Mouse (Mus musculus) embryonic stem cell, embryonic (primary cell): ENCODE results near the gene Gm3755.
"Not testable (repeated sequence)": the region's sequence is repeated elsewhere in the genome, so short reads cannot be mapped to it uniquely, and the experiment has no call there.

ENCODE experiments used
- CTCF ChIA-PET, 4 experiments: fragments of 300-600 bp in 2 of 4; fragments of 350-600 bp in 2 of 4; sonication (Branson Sonifier 250); formaldehyde crosslinking; loops; one replicate each; lab custom pipeline; 2022; ENCODE audit warnings: inconsistent platforms in 2 of 4; lab: Charles Lee
- POLR2A ChIA-PET, 4 experiments: fragments of 300-600 bp in 2 of 4; fragments of 350-600 bp in 2 of 4; sonication (Branson Sonifier 250); formaldehyde crosslinking; loops; one replicate each; lab custom pipeline; 2022; ENCODE audit warnings: antibody characterized with exemption in 4 of 4, inconsistent platforms in 1 of 4; lab: Charles Lee

The Gm3755 gene

GRCm38 (mm10) chr14:7450817-7451216, at the start of gene Gm3755:
Gm3755 (minus strand) TSS chr14:7450917.
- CTCF ChIA-PET, result not testable (repeated sequence)

GRCm38 (mm10) chr14:7488731-7489130, 38.0 kb upstream of the Gm3755 start:
- CTCF ChIA-PET, POLR2A ChIA-PET: not testable (repeated sequence)

More at GRCm38 (mm10) chr14:7450817-7451216, at the start of gene Gm3755:
- POLR2A ChIA-PET, result not testable (repeated sequence)

- POLR2A ChIA-PET, CTCF ChIA-PET: not testable (repeated sequence)
Observed at GRCm38 (mm10) chr14:7483662-7484061, 32.9 kb upstream of the Gm3755 start, which contains the start of gene Gm3752. Gm3752 (minus strand) TSS chr14:7483762.

- CTCF ChIA-PET, POLR2A ChIA-PET: not testable (repeated sequence)
Observed at GRCm38 (mm10) chr14:7422496-7422895, 28.2 kb downstream of the Gm3755 start.
